Mouse (Mus musculus) splenic B cell, adult 2 months (primary cell): ENCODE data around the gene Slc45a1.

Source experiments
- DNase-seq: peaks from one replicate; pipeline ENCODE4 v3.0.0-alpha.2; 2011; ENCODE audit warnings: low read depth, low spot score
- H3K27me3 ChIP-seq: 2 replicates; pipeline ENCODE4 v1.6.1; 2012; ENCODE audit warnings: mild to moderate bottlenecking, low read length, moderate library complexity, mixed read lengths; ENCODE audit not compliant: control insufficient read depth, poor library complexity, insufficient read depth, severe bottlenecking
- H3K36me3 ChIP-seq: 2 replicates; pipeline ENCODE4 v1.6.1; 2012; ENCODE audit warnings: mild to moderate bottlenecking, low read length, moderate library complexity, mixed read lengths; ENCODE audit not compliant: control insufficient read depth, poor library complexity, insufficient read depth, severe bottlenecking

Gene Slc45a1

GRCm38 (mm10) chr4:150629266-150629665 is 22.7 kb downstream of the Slc45a1 start:
- no peak for DNase-seq
- H3K36me3 ChIP-seq, result no peaks in the 10 kb centered on the region
- no peaks in the 10 kb centered on the region for H3K27me3 ChIP-seq

DNA sequence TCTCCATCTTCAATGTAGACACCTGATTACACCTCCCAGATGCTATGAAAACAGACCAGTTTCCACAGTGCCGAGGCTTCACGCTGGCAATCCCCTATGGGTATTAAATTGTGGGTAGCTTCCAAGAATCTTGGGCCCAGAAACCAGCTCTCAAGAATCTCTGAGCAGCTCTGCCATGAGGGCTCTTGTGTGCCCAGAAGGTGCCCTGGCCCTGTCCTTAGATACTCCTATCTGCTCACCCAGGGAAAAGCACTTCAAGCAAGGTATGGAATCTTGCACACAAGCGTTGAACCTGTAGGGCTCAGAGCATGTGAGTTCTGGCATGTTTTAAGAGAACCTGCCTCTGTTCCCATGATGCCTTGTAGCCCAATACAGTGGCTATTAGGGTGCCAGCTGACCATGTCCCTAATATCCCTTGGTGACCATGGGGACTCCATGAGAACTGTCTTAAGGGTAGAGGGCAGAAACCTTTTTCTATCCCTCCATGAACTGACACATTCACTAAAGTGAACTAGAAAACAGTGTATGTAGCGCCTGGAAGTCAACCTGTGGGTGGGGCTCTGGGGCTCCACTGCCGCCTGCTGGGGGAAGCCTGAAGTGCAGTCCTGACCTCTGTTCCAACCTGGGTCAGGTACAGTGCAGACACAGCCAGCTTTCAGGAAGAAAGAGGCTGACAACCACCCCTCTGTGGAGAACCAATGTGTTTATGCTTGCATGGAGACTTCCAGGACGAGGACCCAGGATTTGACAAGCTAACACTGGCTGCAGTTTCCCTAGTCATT is 25.8 kb downstream of the Slc45a1 start:
- Histone ChIP-seq H3K27me3 (no peaks in the 10 kb centered on the region), H3K36me3 (peaks cover 6% of the 10 kb centered on the region; the same call in 1 of the 2 replicates)
- peak; percentile 82 for DNase-seq

- Histone ChIP-seq H3K36me3 (peaks cover 7% of the 10 kb centered on the region; the same call in 1 of the 2 replicates), H3K27me3 (no peaks in the 10 kb centered on the region)
- peak; percentile 66 for DNase-seq
These were observed 26.5 kb downstream of the Slc45a1 start for GRCm38 (mm10) chr4:150625425-150625824.

DNA sequence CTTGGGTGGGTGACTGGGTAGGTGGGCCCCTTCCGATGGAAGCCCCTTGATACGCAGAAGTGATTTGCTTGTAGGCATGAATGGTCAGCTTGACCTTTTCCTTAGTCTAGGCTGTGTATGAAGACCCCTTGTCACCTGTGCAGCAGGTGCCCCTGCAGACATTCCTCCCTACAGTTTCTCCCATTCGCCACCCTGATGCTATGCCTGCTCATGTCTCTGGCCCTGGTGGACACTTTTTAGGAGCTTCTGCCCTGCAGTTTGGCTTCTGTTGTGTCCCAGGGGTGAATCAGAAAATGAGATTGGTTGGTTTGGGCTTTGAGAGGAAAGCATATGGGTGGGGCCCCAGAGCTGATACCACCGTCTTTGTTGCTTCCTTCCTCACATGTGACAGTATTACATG is 27.0 kb downstream of the Slc45a1 start:
- Histone ChIP-seq H3K36me3 (peaks cover 7% of the 10 kb centered on the region; the same call in 1 of the 2 replicates), H3K27me3 (no peaks in the 10 kb centered on the region)
- no peak for DNase-seq

- no peaks in the 10 kb centered on the region for H3K27me3 ChIP-seq
- DNase-seq, result no peak
- peaks cover 8% of the 10 kb centered on the region for H3K36me3 ChIP-seq
These were observed 27.7 kb downstream of the Slc45a1 start for GRCm38 (mm10) chr4:150624214-150624823.

DNA sequence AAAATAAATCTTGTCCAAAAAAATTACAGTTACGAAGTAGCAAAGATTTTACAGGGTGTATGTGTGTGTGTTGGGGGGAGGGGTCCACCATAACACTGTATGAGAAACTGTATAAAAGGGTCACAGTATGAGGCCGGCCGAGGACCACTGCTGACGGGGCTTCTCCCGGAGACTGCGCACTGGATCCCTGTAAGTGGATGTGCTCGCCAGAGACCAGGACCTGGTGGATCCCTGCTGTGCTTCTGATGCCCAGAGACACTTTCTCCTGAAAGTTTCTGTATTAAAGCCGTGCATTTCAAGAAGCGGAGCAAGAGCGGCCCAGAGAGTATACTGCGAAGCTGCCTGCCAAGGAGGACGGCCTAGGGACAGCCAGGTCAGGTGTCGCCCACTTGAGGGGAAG is 29.3 kb downstream of the Slc45a1 start:
- DNase-seq, result no peak
- H3K36me3 ChIP-seq, result peaks cover 13% of the 10 kb centered on the region
- no peaks in the 10 kb centered on the region for H3K27me3 ChIP-seq

DNA sequence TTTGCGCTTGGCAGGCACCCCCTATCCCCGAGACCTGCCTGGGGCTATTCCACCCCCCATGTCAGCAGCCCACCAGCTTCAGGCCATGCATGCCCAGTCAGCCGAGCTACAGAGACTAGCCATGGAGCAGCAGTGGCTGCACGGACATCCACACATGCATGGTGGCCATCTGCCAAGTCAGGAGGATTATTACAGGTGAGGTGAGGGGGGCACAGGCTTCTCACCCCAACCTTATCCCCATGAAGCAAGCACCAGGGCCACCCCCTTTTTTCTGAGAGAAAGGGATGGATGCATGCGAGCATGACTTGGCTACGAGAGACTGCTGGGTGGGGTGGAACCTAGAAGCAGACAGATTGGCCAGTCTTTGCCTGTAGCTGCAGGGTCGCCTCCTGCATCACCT is 33.0 kb downstream of the Slc45a1 start:
- DNase-seq, result no peak
- peaks cover 37% of the 10 kb centered on the region for H3K36me3 ChIP-seq
- no peaks in the 10 kb centered on the region for H3K27me3 ChIP-seq

DNA sequence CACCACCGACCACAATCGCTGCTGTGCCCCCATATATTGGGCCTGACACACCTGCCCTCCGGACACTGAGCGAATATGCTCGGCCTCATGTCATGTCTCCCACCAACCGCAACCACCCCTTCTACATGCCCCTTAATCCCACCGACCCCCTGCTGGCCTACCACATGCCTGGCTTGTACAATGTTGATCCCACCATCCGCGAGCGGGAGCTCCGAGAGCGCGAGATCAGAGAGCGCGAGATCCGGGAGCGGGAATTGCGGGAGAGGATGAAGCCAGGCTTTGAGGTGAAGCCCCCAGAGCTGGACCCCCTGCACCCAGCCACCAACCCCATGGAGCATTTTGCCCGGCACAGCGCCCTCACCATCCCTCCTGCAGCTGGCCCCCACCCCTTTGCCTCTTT is 35.1 kb downstream of the Slc45a1 start:
- no peak for DNase-seq
- H3K27me3 ChIP-seq, result no peaks in the 10 kb centered on the region
- H3K36me3 ChIP-seq, result peaks cover 43% of the 10 kb centered on the region

DNA sequence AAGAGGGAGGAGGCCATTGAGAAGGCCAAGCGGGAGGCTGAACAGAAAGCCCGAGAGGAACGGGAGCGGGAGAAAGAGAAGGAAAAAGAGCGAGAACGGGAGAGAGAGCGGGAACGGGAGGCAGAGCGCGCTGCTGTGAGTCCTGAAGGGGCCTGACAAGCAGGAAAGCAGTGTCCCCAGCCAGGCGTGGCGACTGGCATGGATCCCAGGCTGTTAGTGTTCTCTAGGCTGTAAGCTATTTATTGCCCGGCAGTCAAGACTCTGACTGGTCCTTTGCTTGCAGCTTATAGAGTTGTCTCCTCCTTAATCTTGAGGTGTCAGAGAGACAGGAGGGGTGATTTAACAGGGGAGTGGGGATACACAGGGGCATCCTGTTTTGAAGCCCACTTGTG is 35.9 kb downstream of the Slc45a1 start:
- peaks cover 41% of the 10 kb centered on the region for H3K36me3 ChIP-seq
- H3K27me3 ChIP-seq, result no peaks in the 10 kb centered on the region
- no peak for DNase-seq

- no peak for DNase-seq
- no peaks in the 10 kb centered on the region for H3K27me3 ChIP-seq
These were observed 36.5 kb downstream of the Slc45a1 start for GRCm38 (mm10) chr4:150615251-150616028.

DNA sequence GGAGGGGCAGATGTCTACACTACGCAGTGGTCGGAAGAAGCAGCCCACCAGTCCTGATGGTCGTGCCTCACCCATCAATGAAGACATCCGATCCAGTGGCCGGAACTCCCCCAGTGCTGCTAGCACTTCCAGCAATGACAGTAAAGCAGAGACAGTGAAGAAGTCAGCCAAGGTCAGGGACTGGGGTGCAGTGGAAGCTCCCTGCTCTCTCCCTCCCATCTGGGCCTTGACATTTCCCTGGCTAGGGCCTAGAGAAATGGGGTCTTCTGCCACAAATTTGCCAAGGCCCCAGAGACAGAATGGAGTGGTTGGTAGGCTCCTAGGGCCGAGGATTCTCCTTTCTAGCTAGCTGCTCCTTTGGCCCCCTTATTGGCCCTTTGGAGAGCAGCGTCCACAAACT is 38.3 kb downstream of the Slc45a1 start:
- DNase-seq, result no peak
- H3K36me3 ChIP-seq, result peaks cover 38% of the 10 kb centered on the region
- no peaks in the 10 kb centered on the region for H3K27me3 ChIP-seq

More at GRCm38 (mm10) chr4:150615251-150616028, 36.5 kb downstream of the Slc45a1 start:
- peaks cover 41% of the 10 kb centered on the region for H3K36me3 ChIP-seq

DNA sequence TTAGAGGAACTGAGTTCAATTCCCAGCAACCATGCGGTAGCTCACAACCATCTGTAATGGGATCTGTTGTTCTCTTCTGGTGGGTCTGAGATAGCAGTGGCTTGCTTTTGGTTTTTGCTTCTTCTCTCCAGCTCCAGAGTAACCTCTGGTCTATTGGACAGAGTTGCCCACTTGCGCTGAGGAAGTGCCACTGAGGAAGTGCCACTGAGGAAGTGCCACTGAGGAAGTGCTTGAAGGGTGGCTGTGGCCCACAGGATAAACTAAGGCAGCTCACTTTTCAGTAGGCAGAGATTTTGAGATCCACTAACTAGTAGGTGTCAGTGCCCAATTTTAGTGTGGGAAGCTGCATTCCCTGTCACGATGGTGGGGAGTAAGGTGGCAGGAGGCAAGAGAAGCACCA is 43.3 kb downstream of the Slc45a1 start:
- peak; percentile 38 for DNase-seq
- Histone ChIP-seq H3K27me3 (no peaks in the 10 kb centered on the region), H3K36me3 (peaks cover 11% of the 10 kb centered on the region)

DNA sequence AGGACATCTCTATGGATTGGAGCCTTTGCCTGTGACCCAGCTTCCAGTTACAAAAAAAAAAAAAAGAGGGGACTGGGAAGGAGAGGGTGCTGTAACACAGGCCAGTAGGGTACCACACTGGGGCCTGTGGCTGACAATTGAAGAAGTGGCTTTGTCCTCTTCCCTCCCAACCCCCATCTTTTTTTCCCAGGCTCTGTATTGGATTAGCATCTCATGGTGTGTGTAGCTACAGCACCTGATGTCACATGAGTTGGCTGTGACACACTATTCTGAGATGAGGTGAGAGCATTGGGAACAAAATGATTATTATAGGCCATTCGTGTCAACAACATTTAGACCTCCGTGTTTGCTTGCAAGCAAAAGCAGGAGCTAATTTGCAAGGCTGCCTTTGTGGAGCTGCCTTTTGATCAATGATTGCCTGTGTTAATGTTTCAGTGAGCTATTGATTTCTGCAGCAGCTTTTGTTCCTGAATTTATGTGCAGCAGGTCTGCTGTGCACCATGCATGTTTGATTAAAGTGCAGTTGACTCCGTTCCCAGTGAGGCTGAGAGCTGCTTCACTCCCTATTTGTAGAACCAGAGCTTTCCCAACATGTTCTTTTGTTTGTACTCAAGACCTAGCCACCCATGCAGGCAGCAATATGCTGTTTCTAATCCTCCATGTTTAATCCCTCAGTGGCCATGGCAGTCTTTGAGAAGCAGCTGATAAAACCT is 45.4 kb downstream of the Slc45a1 start:
- Histone ChIP-seq H3K36me3 (no peaks in the 10 kb centered on the region; the same call in 1 of the 2 replicates), H3K27me3 (no peaks in the 10 kb centered on the region)
- no peak for DNase-seq

GRCm38 (mm10) chr4:150605804-150606203 is 46.2 kb downstream of the Slc45a1 start:
- peak; percentile 49 for DNase-seq
- no peaks in the 10 kb centered on the region for H3K27me3 ChIP-seq
- no peaks in the 10 kb centered on the region for H3K36me3 ChIP-seq
